Mouse (Mus musculus): ENCODE results near the gene Arrdc5. TPM values are rescaled to one million over a fixed set of nuclear protein-coding genes. Genes with fewer than 3 reads are reported as not detected.

Gene Arrdc5
- polyA plus RNA-seq, 1 experiment from 2014 or later, result not detected

Other genes with a start within 250 kb of the Arrdc5 start
- 32.8 and 36.0 TPM in 2 replicates for gene Ubxn6, start 225.3 kb downstream of the Arrdc5 start, polyA plus RNA-seq (2015; fragmentation: Nextera tagmentation; extraction: Ambion mirVana)
- 99.9 and 103 TPM in 2 replicates for gene Hdgfl2, start 220.7 kb downstream of the Arrdc5 start, polyA plus RNA-seq (2015; fragmentation: Nextera tagmentation; extraction: Ambion mirVana)
- gene Plin4, start 190.5 kb downstream of the Arrdc5 start, polyA plus RNA-seq (2015; fragmentation: Nextera tagmentation; extraction: Ambion mirVana), result 0.36 TPM in 2 replicates
- 0.42 and 0.59 TPM in 2 replicates for gene Plin5, start 182.7 kb downstream of the Arrdc5 start, polyA plus RNA-seq (2015; fragmentation: Nextera tagmentation; extraction: Ambion mirVana)
- 0.52 and 1.6 TPM in 2 replicates for gene Lrg1, start 178.3 kb downstream of the Arrdc5 start, polyA plus RNA-seq (2015; fragmentation: Nextera tagmentation; extraction: Ambion mirVana)
- gene Sema6b, start 159.9 kb downstream of the Arrdc5 start, polyA plus RNA-seq (2015; fragmentation: Nextera tagmentation; extraction: Ambion mirVana), result 1.3 and 1.4 TPM in 2 replicates
- gene Tnfaip8l1, start 137.8 kb downstream of the Arrdc5 start, polyA plus RNA-seq (2015; fragmentation: Nextera tagmentation; extraction: Ambion mirVana), result 13.2 and 14.8 TPM in 2 replicates
- gene Mydgf, start 116.4 kb downstream of the Arrdc5 start, polyA plus RNA-seq (2015; fragmentation: Nextera tagmentation; extraction: Ambion mirVana), result 112 and 113 TPM in 2 replicates
- gene Dpp9, start 81.4 kb downstream of the Arrdc5 start, polyA plus RNA-seq (2015; fragmentation: Nextera tagmentation; extraction: Ambion mirVana), result 33.2 and 37.5 TPM in 2 replicates
- gene Fem1a, start 43.5 kb downstream of the Arrdc5 start, polyA plus RNA-seq (2015; fragmentation: Nextera tagmentation; extraction: Ambion mirVana), result 12.7 and 13.0 TPM in 2 replicates
- 6.6 and 7.8 TPM in 2 replicates for gene Ticam1, start 23.5 kb downstream of the Arrdc5 start, polyA plus RNA-seq (2015; fragmentation: Nextera tagmentation; extraction: Ambion mirVana)
- 90.7 and 93.1 TPM in 2 replicates for gene Plin3, start 7.4 kb downstream of the Arrdc5 start, polyA plus RNA-seq (2015; fragmentation: Nextera tagmentation; extraction: Ambion mirVana)
- 103 and 110 TPM in 2 replicates for gene Uhrf1, start 3.0 kb upstream of the Arrdc5 start, polyA plus RNA-seq (2015; fragmentation: Nextera tagmentation; extraction: Ambion mirVana)
- gene Kdm4b, start 25.8 kb upstream of the Arrdc5 start, polyA plus RNA-seq (2015; fragmentation: Nextera tagmentation; extraction: Ambion mirVana), result 27.8 and 33.9 TPM in 2 replicates
- 71.8 and 81.2 TPM in 2 replicates for gene Ptprs, start 176.2 kb upstream of the Arrdc5 start, polyA plus RNA-seq (2015; fragmentation: Nextera tagmentation; extraction: Ambion mirVana)
- not detected in 2 replicates for gene Znrf4, start 212.1 kb upstream of the Arrdc5 start, polyA plus RNA-seq (2015; fragmentation: Nextera tagmentation; extraction: Ambion mirVana)